Mouse (Mus musculus) liver, adult (tissue): ENCODE measurements around the gene Brca2.

Experiments used
- GATA4 ChIP-seq: IDR thresholded peaks from 2 replicates; pipeline ENCODE4 v1.6.1; 2014; ENCODE audit warnings: mild to moderate bottlenecking, low read length; ENCODE audit not compliant: insufficient replicate concordance

The Brca2 gene

GRCm38 (mm10) chr5:150521937-150522866 is at the start of gene Brca2:
TSS of gene Brca2 (plus strand) at chr5:150522630.
- no peak for TF ChIP-seq GATA4

GRCm38 (mm10) chr5:150477364-150477763 is 45.1 kb upstream of the Brca2 start:
- no peak for TF ChIP-seq GATA4

GRCm38 (mm10) chr5:150478612-150479011 is 43.8 kb upstream of the Brca2 start:
- TF ChIP-seq GATA4 = no peak

- TF ChIP-seq GATA4 = no peak
Measured at GRCm38 (mm10) chr5:150485198-150485597, 37.2 kb upstream of the Brca2 start.

- no peak for TF ChIP-seq GATA4
Measured at GRCm38 (mm10) chr5:150490285-150490684, 32.1 kb upstream of the Brca2 start.

- no peak for TF ChIP-seq GATA4
Measured at GRCm38 (mm10) chr5:150490821-150491220, 31.6 kb upstream of the Brca2 start.

GRCm38 (mm10) chr5:150495792-150496191 is 26.6 kb upstream of the Brca2 start:
- TF ChIP-seq GATA4 = no peak

GRCm38 (mm10) chr5:150510451-150511225 is 11.8 kb upstream of the Brca2 start:
- no peak for TF ChIP-seq GATA4

GRCm38 (mm10) chr5:150513264-150513663 is 9.2 kb upstream of the Brca2 start:
- TF ChIP-seq GATA4 = no peak

- TF ChIP-seq GATA4 = no peak
Measured at GRCm38 (mm10) chr5:150514027-150514426, 8.4 kb upstream of the Brca2 start.

- TF ChIP-seq GATA4 = no peak
Measured at GRCm38 (mm10) chr5:150518064-150518463, 4.4 kb upstream of the Brca2 start, which contains the start of gene Zar1l. TSS of gene Zar1l (minus strand) at chr5:150518164.

- no peak for TF ChIP-seq GATA4
Measured at GRCm38 (mm10) chr5:150519551-150519950, 2.9 kb upstream of the Brca2 start.

- no peak for TF ChIP-seq GATA4
Measured at GRCm38 (mm10) chr5:150522867-150523234, 421 bp downstream of the Brca2 start.

GRCm38 (mm10) chr5:150525239-150525638 is 2.8 kb downstream of the Brca2 start:
- no peak for TF ChIP-seq GATA4

GRCm38 (mm10) chr5:150541302-150541701 is 18.9 kb downstream of the Brca2 start:
- TF ChIP-seq GATA4 = no peak

- no peak for TF ChIP-seq GATA4
Measured at GRCm38 (mm10) chr5:150543184-150543583, 20.8 kb downstream of the Brca2 start.
